Mouse (Mus musculus) thymus, adult 2 months (tissue): ENCODE data around the gene Hoxd10. TPM values are rescaled to one million over a fixed set of nuclear protein-coding genes. Genes with fewer than 3 reads are reported as not detected.

Experiments used
- DNase-seq: peaks from one replicate; pipeline ENCODE4 v3.0.0; 2021
- H3K27ac ChIP-seq: fragments of 200-500 bp; 2 replicates; pipeline ENCODE4 v1.5.1; 2012; ENCODE audit warnings: low read length, control low read depth; ENCODE audit not compliant: control insufficient read depth, insufficient read depth
- H3K27me3 ChIP-seq: fragments of 200-500 bp; 2 replicates; pipeline ENCODE4 v1.6.1; 2012; ENCODE audit warnings: mild to moderate bottlenecking, low read length, moderate library complexity, mixed read lengths; ENCODE audit not compliant: control insufficient read depth, insufficient read depth
- H3K36me3 ChIP-seq: fragments of 200-500 bp; 2 replicates; pipeline ENCODE4 v1.6.1; 2012; ENCODE audit warnings: mild to moderate bottlenecking, low read length, moderate library complexity; ENCODE audit not compliant: control insufficient read depth, insufficient read depth
- H3K4me1 ChIP-seq: fragments of 200-500 bp; replicated peaks from 2 replicates; pipeline ENCODE4 v1.6.1; 2012; ENCODE audit warnings: low read length; ENCODE audit not compliant: control insufficient read depth, insufficient read depth
- H3K4me3 ChIP-seq: fragments of 200-500 bp; 2 replicates; pipeline ENCODE4 v1.5.1; 2012; ENCODE audit warnings: mild to moderate bottlenecking, low read length, control low read depth, moderate library complexity; ENCODE audit not compliant: control insufficient read depth, insufficient read depth
- CTCF ChIP-seq: fragments of 200-500 bp; IDR thresholded peaks from 2 replicates; pipeline ENCODE4 v1.5.1; 2012; ENCODE audit warnings: mild to moderate bottlenecking, control low read depth, low read length, moderate library complexity, borderline replicate concordance; ENCODE audit not compliant: control insufficient read depth, poor library complexity, insufficient read depth; ENCODE audit errors: extremely low read depth
- POLR2A ChIP-seq: fragments of 200-500 bp; IDR thresholded peaks from 2 replicates; pipeline ENCODE4 v1.6.1; 2012; ENCODE audit warnings: mild to moderate bottlenecking, low read length, control low read depth, moderate library complexity; ENCODE audit not compliant: control insufficient read depth, poor library complexity, insufficient read depth; ENCODE audit errors: extremely low read depth
- WGBS: fragments of 180-500 bp; shearing (Covaris S2); methylation state at CpG from one replicate; pipeline ENCODE4 v1.1.7; 2018; 5-methylcytosine and 5-hydroxymethylcytosine counted together
- polyA plus RNA-seq: library from polyadenylated mRNA; depleted of rRNA; stranded (reverse); fragments of >200 nt; gene quantifications from 2 replicates; pipeline ENCODE4 v1.2.3, GENCODE M21; 2012

The Hoxd10 gene
- polyA plus RNA-seq, 1 experiment, result not detected

DNA sequence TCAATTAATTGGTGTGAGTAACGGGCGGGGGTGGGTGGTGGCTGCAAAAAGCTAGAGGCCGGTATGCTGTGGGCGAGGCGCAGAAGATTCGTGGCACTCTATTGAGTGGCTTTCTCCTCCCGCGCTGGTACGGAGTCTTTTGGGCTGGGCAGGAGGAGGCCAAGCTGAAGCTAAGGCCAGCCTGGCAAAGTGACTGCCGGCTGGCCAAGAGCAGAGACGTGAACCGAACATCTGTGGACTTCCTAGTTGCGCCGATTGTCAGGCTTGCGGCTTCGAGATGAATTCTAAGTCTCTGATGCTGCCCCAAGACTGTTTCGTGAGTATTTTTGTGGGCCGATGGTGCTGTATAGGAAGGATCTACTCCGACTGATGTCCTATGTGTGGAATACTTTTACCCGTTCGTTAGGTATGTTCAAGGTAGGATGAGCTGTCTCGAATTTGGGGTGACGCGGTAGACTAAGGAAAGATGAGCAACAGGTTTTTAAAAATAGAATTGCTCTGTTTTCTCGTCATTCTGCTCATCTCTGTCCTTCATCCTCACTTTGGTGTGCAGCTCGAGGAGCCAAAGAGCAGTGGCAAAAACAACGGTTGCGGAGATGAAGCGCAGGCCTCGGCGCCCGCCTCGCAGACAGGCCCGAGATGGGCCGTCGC, 24.4 kb upstream of the Hoxd10 start:
- no peak overlapping the region for H3K27ac ChIP-seq
- no peak for DNase-seq
- H3K4me1 ChIP-seq, result no peaks in the 10 kb centered on the region
- peaks cover 26% of the 10 kb centered on the region for H3K27me3 ChIP-seq
- H3K4me3 ChIP-seq, result no peak overlapping the region
- TF ChIP-seq CTCF (no peak), POLR2A (no peak)
- 14% methylated on average over 36 of the region's 36 CpGs for WGBS
- H3K36me3 ChIP-seq, result no peaks in the 10 kb centered on the region

- WGBS, result 4% methylated on average over 35 of the region's 51 CpGs
- H3K4me3 ChIP-seq, result no peak within 1 kb of the TSS
- no peak within 1 kb of the TSS for H3K27ac ChIP-seq
- H3K27me3 ChIP-seq, result peaks cover 28% of the 10 kb centered on the region
- TF ChIP-seq POLR2A (no peak), CTCF (no peak)
- DNase-seq, result no peak
- H3K36me3 ChIP-seq, result no peaks in the 10 kb centered on the region
- H3K4me1 ChIP-seq, result no peaks in the 10 kb centered on the region
Measured at GRCm38 (mm10) chr2:74667842-74668357, 23.8 kb upstream of the Hoxd10 start, which contains the start of gene Hoxd13. Gene Hoxd13 (plus strand): TSS chr2:74668310.

DNA sequence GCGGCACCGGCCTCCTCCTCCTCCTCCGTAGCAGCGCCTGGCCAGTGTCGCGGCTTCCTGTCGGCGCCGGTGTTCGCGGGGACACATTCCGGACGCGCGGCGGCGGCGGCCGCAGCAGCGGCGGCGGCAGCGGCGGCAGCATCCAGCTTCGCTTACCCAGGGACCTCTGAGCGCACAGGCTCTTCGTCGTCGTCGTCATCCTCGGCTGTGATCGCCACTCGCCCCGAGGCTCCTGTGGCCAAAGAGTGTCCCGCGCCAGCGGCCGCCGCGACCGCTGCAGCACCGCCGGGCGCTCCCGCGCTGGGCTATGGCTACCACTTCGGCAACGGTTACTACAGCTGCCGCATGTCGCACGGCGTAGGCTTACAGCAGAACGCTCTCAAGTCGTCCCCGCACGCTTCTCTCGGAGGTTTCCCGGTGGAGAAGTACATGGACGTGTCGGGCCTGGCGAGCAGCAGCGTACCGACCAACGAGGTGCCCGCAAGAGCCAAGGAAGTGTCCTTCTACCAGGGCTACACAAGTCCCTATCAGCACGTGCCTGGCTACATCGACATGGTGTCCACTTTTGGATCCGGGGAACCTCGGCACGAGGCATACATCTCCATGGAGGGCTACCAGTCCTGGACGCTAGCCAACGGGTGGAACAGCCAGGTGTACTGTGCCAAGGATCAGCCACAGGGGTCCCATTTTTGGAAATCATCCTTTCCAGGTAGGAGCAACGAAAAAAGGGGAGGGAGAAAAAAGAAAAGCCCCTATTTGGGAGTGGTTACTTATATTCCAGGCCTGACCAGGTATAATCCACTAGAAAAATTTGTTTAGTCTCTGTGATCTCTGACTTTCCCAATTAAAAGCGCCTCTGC, 23.1 kb upstream of the Hoxd10 start:
- no peak overlapping the region for H3K4me3 ChIP-seq
- H3K36me3 ChIP-seq, result no peaks in the 10 kb centered on the region
- peaks cover 28% of the 10 kb centered on the region for H3K27me3 ChIP-seq
- TF ChIP-seq CTCF (no peak), POLR2A (no peak)
- WGBS, result 2% methylated on average over 71 of the region's 74 CpGs
- H3K4me1 ChIP-seq, result no peaks in the 10 kb centered on the region
- no peak for DNase-seq
- H3K27ac ChIP-seq, result no peak overlapping the region

- Histone ChIP-seq H3K27me3 (peaks cover 34% of the 10 kb centered on the region), H3K36me3 (no peaks in the 10 kb centered on the region), H3K27ac (no peak overlapping the region), H3K4me1 (no peaks in the 10 kb centered on the region), H3K4me3 (no peak overlapping the region)
- TF ChIP-seq CTCF (no peak), POLR2A (no peak)
- no peak for DNase-seq
- WGBS, result 11% methylated on average over 3 of the region's 3 CpGs
Measured at GRCm38 (mm10) chr2:74669230-74669578, 22.5 kb upstream of the Hoxd10 start.

DNA sequence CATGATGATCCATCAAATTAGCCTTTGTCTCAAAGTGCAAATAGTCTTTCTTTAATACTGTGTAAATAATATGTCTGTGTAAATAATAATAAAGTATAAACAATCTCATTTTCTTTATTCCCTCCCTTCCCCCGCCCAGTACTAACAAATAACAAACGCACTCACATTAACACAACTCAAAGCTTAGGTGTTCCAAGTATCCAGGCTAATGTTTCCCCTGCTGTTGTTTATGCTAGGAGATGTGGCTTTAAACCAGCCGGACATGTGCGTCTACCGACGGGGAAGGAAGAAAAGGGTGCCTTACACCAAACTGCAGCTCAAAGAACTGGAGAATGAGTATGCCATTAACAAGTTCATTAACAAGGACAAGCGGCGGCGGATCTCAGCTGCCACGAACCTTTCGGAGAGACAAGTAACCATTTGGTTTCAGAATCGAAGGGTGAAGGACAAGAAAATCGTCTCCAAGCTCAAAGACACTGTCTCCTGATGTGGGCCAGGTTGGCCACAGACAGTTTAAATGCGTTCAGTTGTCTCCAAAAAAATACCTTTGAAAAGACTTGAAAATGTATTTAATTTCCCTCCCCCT, 22.0 kb upstream of the Hoxd10 start:
- WGBS, result 7% methylated on average over 14 of the region's 14 CpGs
- H3K4me3 ChIP-seq, result no peak overlapping the region
- DNase-seq, result no peak
- no peak overlapping the region for H3K27ac ChIP-seq
- no peaks in the 10 kb centered on the region for H3K4me1 ChIP-seq
- peaks cover 32% of the 10 kb centered on the region for H3K27me3 ChIP-seq
- no peak for TF ChIP-seq CTCF
- no peak for TF ChIP-seq POLR2A
- no peaks in the 10 kb centered on the region for H3K36me3 ChIP-seq

GRCm38 (mm10) chr2:74670632-74671188, 21.0 kb upstream of the Hoxd10 start:
- TF ChIP-seq POLR2A (no peak), CTCF (no peak)
- Histone ChIP-seq H3K4me1 (no peaks in the 10 kb centered on the region), H3K27me3 (peaks cover 38% of the 10 kb centered on the region), H3K4me3 (no peak overlapping the region), H3K36me3 (no peaks in the 10 kb centered on the region), H3K27ac (no peak overlapping the region)
- WGBS, result 24% methylated on average over 3 of the region's 3 CpGs
- DNase-seq, result no peak
